19 mouse cellular contexts compared by ENCODE assay signal in the genomic region with DNA sequence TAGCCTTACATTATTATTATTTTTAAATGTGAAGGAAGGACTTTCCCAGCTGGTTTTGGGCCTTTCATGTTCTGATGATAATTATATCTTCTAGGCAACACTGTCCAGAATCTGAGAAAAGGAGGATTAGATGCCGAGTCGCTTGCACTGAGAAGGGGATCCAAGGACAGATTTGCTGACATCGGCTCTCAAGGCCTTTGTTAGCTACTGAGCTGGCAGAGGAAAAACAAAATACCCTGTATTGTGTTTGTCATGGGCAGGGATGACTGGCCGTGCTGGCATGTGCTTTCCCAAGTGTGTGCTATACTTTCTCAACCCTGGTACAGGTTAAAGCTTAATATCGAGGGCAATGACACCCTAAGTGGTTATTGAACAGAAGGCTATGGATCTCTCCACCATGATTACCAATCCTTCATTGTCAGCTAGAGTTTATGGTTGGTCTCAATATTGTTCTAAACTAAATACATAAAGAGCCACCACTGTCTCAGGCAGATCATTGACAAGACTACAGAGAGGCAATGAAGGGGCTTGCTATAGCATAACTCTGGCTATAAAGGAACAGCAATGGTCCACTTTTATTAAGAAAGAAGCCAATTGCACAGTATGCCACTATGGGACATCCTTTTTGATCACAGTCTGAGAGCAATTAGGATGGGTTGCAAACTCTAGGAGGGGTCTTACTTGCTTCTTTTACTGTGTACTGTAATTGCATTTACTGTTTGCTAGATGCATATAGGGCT.
A peak's percentile ranks its signal among the peaks of the same experiment; 100 is the strongest.
DNase-seq lines count a peak whose midpoint lies in the region; ATAC-seq lines count a peak whose summit lies in the region.
"Had no signal": no experiment of that assay in that cellular context is flagged by ENCODE, and none has a peak within 500 bp of the region (broad histone marks: within the 10 kb centered on the region; RNA-seq: fewer than 3 reads in every experiment).

No protein-coding gene starts in this region.

- no peaks in the 10 kb centered on the region for H3K27me3 ChIP-seq in forebrain, embryonic 16.5 days (replicated peaks; ENCODE audit: control insufficient read depth, insufficient read depth, low read length)
- H3K27me3 ChIP-seq in forebrain, embryonic 10.5 days (ENCODE audit: poor library complexity, severe bottlenecking): no peaks in the 10 kb centered on the region
- no peaks in the 10 kb centered on the region for H3K27me3 ChIP-seq in neural tube, embryonic 14.5 days (ENCODE audit: control insufficient read depth, insufficient read depth, low read length)
- H3K27me3 ChIP-seq: embryonic facial prominence, embryonic 15.5 days; heart, embryonic 13.5 days; hindbrain, embryonic 12.5 days had no signal

- H3K4me1 ChIP-seq in forebrain, embryonic 16.5 days (replicated peaks; ENCODE audit: control insufficient read depth, insufficient read depth, low read length): no peaks in the 10 kb centered on the region
- no peaks in the 10 kb centered on the region for H3K4me1 ChIP-seq in forebrain, embryonic 10.5 days
- no peaks in the 10 kb centered on the region for H3K4me1 ChIP-seq in neural tube, embryonic 14.5 days (ENCODE audit: control insufficient read depth, insufficient read depth, low read length)
- H3K4me1 ChIP-seq: embryonic facial prominence, embryonic 15.5 days; heart, embryonic 13.5 days; hindbrain, embryonic 12.5 days had no signal

- no peak overlapping the region for H3K9ac ChIP-seq in forebrain, embryonic 16.5 days (replicated peaks; ENCODE audit: low read depth, low read length)
- no peak overlapping the region for H3K9ac ChIP-seq in neural tube, embryonic 14.5 days (replicated peaks; ENCODE audit: low read depth, low read length)
- H3K9ac ChIP-seq: embryonic facial prominence, embryonic 15.5 days; heart, embryonic 13.5 days; hindbrain, embryonic 12.5 days had no signal

- DNase-seq in forebrain, embryonic 10.5 days (ENCODE audit: extremely low spot score, low spot score): no peak
- peak; percentile 24 for DNase-seq in adrenal gland, postnatal 10 days
- DNase-seq in adrenal gland, postnatal 25 days: peak; percentile 3
- no peak for DNase-seq in spleen, postnatal 36 days (ENCODE audit: low spot score in 2 of 2)
- no peak for DNase-seq in embryo, embryonic 11 days
- DNase-seq: cerebellum, adult 11-12 months; cerebellum, adult 9-10 months; cerebellum, postnatal 36 days; gastrocnemius, adult 2 months; gastrocnemius, postnatal 25 days; heart, postnatal 4 days; kidney, adult 18-20 months had no signal

- ATAC-seq in forebrain, embryonic 16.5 days: peak; percentile 43; the same call in 1 of the 2 replicates
- peak; percentile 54 for ATAC-seq in neural tube, embryonic 14.5 days (ENCODE audit: low read depth)
- ATAC-seq: hindbrain, postnatal 0 days had no signal

- WGBS in forebrain, embryonic 16.5 days: 43% methylated on average over 5 of the region's 5 CpGs
- WGBS in forebrain, embryonic 10.5 days: 78% methylated on average over 5 of the region's 5 CpGs
- 45% methylated on average over 5 of the region's 5 CpGs for WGBS in neural tube, embryonic 14.5 days

- no peaks in the 10 kb centered on the region for H3K9me3 ChIP-seq in forebrain, embryonic 16.5 days (ENCODE audit: control insufficient read depth, low read length)
- H3K9me3 ChIP-seq in forebrain, embryonic 10.5 days: no peaks in the 10 kb centered on the region
- no peaks in the 10 kb centered on the region for H3K9me3 ChIP-seq in neural tube, embryonic 14.5 days (ENCODE audit: control insufficient read depth, low read length)
- H3K9me3 ChIP-seq: embryonic facial prominence, embryonic 15.5 days; heart, embryonic 13.5 days; hindbrain, embryonic 12.5 days had no signal

- H3K27ac ChIP-seq in forebrain, embryonic 16.5 days (ENCODE audit: low read length): no peak overlapping the region
- H3K27ac ChIP-seq in forebrain, embryonic 10.5 days: no peak overlapping the region
- H3K27ac ChIP-seq in neural tube, embryonic 14.5 days (ENCODE audit: low read depth, low read length): no peak overlapping the region
- H3K27ac ChIP-seq: embryonic facial prominence, embryonic 15.5 days; gastrocnemius, adult 2 months; heart, embryonic 13.5 days; hindbrain, embryonic 12.5 days; hindbrain, postnatal 0 days had no signal

- no peak overlapping the region for H3K4me2 ChIP-seq in forebrain, embryonic 16.5 days (ENCODE audit: low read length)
- no peak overlapping the region for H3K4me2 ChIP-seq in neural tube, embryonic 14.5 days (ENCODE audit: low read depth, low read length)
- H3K4me2 ChIP-seq: embryonic facial prominence, embryonic 15.5 days; heart, embryonic 13.5 days; hindbrain, embryonic 12.5 days had no signal

- no peaks in the 10 kb centered on the region for H3K36me3 ChIP-seq in forebrain, embryonic 16.5 days (ENCODE audit: control insufficient read depth, insufficient read depth)
- H3K36me3 ChIP-seq in forebrain, embryonic 10.5 days (replicated peaks): no peaks in the 10 kb centered on the region
- no peaks in the 10 kb centered on the region for H3K36me3 ChIP-seq in neural tube, embryonic 14.5 days (ENCODE audit: control insufficient read depth, insufficient read depth, low read length)
- H3K36me3 ChIP-seq: embryonic facial prominence, embryonic 15.5 days; heart, embryonic 13.5 days; hindbrain, embryonic 12.5 days had no signal

- H3K4me3 ChIP-seq in forebrain, embryonic 16.5 days (replicated peaks; ENCODE audit: low read length): no peak overlapping the region
- H3K4me3 ChIP-seq in forebrain, embryonic 10.5 days: no peak overlapping the region
- H3K4me3 ChIP-seq in neural tube, embryonic 14.5 days (ENCODE audit: low read depth, low read length): no peak overlapping the region
- H3K4me3 ChIP-seq: embryonic facial prominence, embryonic 15.5 days; erythroblast, embryonic 14.5 days; gastrocnemius, adult 2 months; heart, embryonic 13.5 days; hindbrain, embryonic 12.5 days had no signal

Comparison
In these comparisons a context has a peak if more than half of its experiments do, and no peak if none do; other contexts are left out.
1. DNase-seq: peak in adrenal gland, postnatal 10 days (single experiment) and adrenal gland, postnatal 25 days (single experiment); none in forebrain, embryonic 10.5 days (single experiment), spleen, postnatal 36 days (0 of 2) and embryo, embryonic 11 days (single experiment).